In the genomic region with DNA sequence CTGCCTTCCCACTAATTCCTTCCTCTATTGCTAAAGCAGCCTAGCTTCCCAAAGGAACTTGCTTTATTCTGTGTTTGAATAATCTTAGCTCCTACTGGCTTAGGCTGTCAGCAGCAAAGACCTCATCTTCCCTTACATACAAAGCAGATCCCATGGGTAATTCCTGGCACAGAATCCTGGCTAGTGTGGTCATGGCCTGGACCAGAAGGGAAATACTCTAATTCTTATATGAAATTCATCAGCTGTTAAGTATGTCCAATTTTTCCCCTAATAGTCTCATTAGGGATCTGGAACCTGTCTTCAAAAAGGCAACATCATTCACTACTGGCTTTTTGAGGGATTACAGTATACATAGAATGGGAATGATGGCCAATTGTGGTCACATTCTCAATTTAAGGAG, we compare ENCODE assay signal across 22 mouse cellular contexts.
DNase-seq lines count a peak whose midpoint lies in the region; ATAC-seq and TF ChIP-seq lines count a peak whose summit lies in the region.
"Had no signal": no experiment of that assay in that cellular context is flagged by ENCODE, and none has a peak within 500 bp of the region (broad histone marks: within the 10 kb centered on the region; RNA-seq: fewer than 3 reads in every experiment).

No protein-coding gene starts in this region.

- no peak for TF ChIP-seq POLR2A in heart, adult 2 months (IDR thresholded peaks at IDR 0.05; ENCODE audit: insufficient read depth, low read depth, low read length)

- no peaks in the 10 kb centered on the region for H3K27me3 ChIP-seq in embryonic facial prominence, embryonic 14.5 days (replicated peaks; ENCODE audit: control insufficient read depth, insufficient read depth, low read length)
- H3K27me3 ChIP-seq in embryonic facial prominence, embryonic 10.5 days (replicated peaks; ENCODE audit: low read depth, poor library complexity, severe bottlenecking), result no peaks in the 10 kb centered on the region
- no peaks in the 10 kb centered on the region for H3K27me3 ChIP-seq in heart, adult 2 months (ENCODE audit: control insufficient read depth, insufficient read depth, low read length)
- no peaks in the 10 kb centered on the region for H3K27me3 ChIP-seq in lung, embryonic 14.5 days (ENCODE audit: insufficient read depth, low read length)
- H3K27me3 ChIP-seq: forebrain, embryonic 12.5 days; megakaryocyte, embryonic 14.5 days had no signal

- H3K4me1 ChIP-seq in embryonic facial prominence, embryonic 14.5 days (ENCODE audit: control insufficient read depth, insufficient read depth, low read length), result no peaks in the 10 kb centered on the region
- H3K4me1 ChIP-seq in embryonic facial prominence, embryonic 10.5 days, result no peaks in the 10 kb centered on the region
- H3K4me1 ChIP-seq in heart, adult 2 months (ENCODE audit: control insufficient read depth, insufficient read depth, low read length), result no peaks in the 10 kb centered on the region
- H3K4me1 ChIP-seq in lung, embryonic 14.5 days (ENCODE audit: insufficient read depth), result no peaks in the 10 kb centered on the region
- H3K4me1 ChIP-seq: forebrain, embryonic 12.5 days; heart, embryonic 10.5 days; hindbrain, embryonic 10.5 days; megakaryocyte, embryonic 14.5 days had no signal

- H3K4me2 ChIP-seq in embryonic facial prominence, embryonic 14.5 days (ENCODE audit: low read depth, low read length), result no peak overlapping the region
- no peak overlapping the region for H3K4me2 ChIP-seq in lung, embryonic 14.5 days
- H3K4me2 ChIP-seq: forebrain, embryonic 12.5 days had no signal

- TF ChIP-seq EP300 in heart, adult 2 months (IDR thresholded peaks at IDR 0.05; ENCODE audit: insufficient read depth, low read depth, low read length), result no peak

- no peak overlapping the region for H3K4me3 ChIP-seq in embryonic facial prominence, embryonic 14.5 days (ENCODE audit: low read depth, low read length)
- H3K4me3 ChIP-seq in embryonic facial prominence, embryonic 10.5 days, result no peak overlapping the region
- no peak overlapping the region for H3K4me3 ChIP-seq in heart, adult 2 months
- H3K4me3 ChIP-seq in lung, embryonic 14.5 days (ENCODE audit: low read depth, low read length), result no peak overlapping the region
- H3K4me3 ChIP-seq: forebrain, embryonic 12.5 days; heart, embryonic 10.5 days; hindbrain, embryonic 10.5 days; layer of hippocampus, adult 2 months; megakaryocyte, embryonic 14.5 days had no signal

- intact Hi-C loops in heart, adult 2 months (cut with DNase I), result no loop called here

- H3K9ac ChIP-seq in embryonic facial prominence, embryonic 14.5 days (ENCODE audit: low read depth, low read length), result no peak overlapping the region
- no peak overlapping the region for H3K9ac ChIP-seq in heart, adult 2 months (ENCODE audit: low read depth, low read length)
- H3K9ac ChIP-seq in lung, embryonic 14.5 days, result no peak overlapping the region
- H3K9ac ChIP-seq: forebrain, embryonic 12.5 days had no signal

- H3K36me3 ChIP-seq in embryonic facial prominence, embryonic 14.5 days (ENCODE audit: control insufficient read depth, insufficient read depth, low read length), result no peaks in the 10 kb centered on the region
- no peaks in the 10 kb centered on the region for H3K36me3 ChIP-seq in embryonic facial prominence, embryonic 10.5 days (replicated peaks)
- H3K36me3 ChIP-seq in heart, adult 2 months (ENCODE audit: control insufficient read depth, insufficient read depth, low read length), result no peaks in the 10 kb centered on the region
- H3K36me3 ChIP-seq in lung, embryonic 14.5 days (ENCODE audit: insufficient read depth), result no peaks in the 10 kb centered on the region
- H3K36me3 ChIP-seq: forebrain, embryonic 12.5 days; heart, embryonic 10.5 days; hindbrain, embryonic 10.5 days had no signal

- no peak overlapping the region for H3K27ac ChIP-seq in embryonic facial prominence, embryonic 14.5 days (replicated peaks; ENCODE audit: low read depth, low read length)
- H3K27ac ChIP-seq in embryonic facial prominence, embryonic 10.5 days (replicated peaks), result no peak overlapping the region
- no peak overlapping the region for H3K27ac ChIP-seq in heart, adult 2 months
- no peak overlapping the region for H3K27ac ChIP-seq in lung, embryonic 14.5 days (ENCODE audit: low read depth)
- H3K27ac ChIP-seq: forebrain, embryonic 12.5 days; heart, embryonic 10.5 days; hindbrain, embryonic 10.5 days; layer of hippocampus, adult 2 months had no signal

- DNase-seq in embryonic facial prominence, embryonic 14.5 days (ENCODE audit: low spot score), result peak; percentile 76
- no peak for DNase-seq in embryonic facial prominence, embryonic 10.5 days (ENCODE audit: low spot score)
- DNase-seq in heart, postnatal 4 days, result peak; percentile 67
- no peak for DNase-seq in heart, adult 2 months
- peak; percentile 6 for DNase-seq in lung, embryonic 14.5 days
- DNase-seq in lung, postnatal 36 days, result no peak
- DNase-seq in adipocyte (ENCODE audit: low spot score), result peak; percentile 54
- no peak for DNase-seq in right cerebral cortex, postnatal 36 days (ENCODE audit: low spot score in 2 of 2)
- DNase-seq: adrenal gland, adult 2 months; B cell, adult 2 months; cerebellum, postnatal 36 days; kidney, adult 2 months; layer of hippocampus, postnatal 36 days; liver; lung, postnatal 10 days; retina, postnatal 1 day; right cerebral cortex, postnatal 4 days had no signal

- no peak for TF ChIP-seq CTCF in heart, adult 2 months (IDR thresholded peaks at IDR 0.05)
- no peak for TF ChIP-seq CTCF in lung, embryonic 14.5 days (IDR thresholded peaks at IDR 0.05; ENCODE audit: low read depth)

- no peaks in the 10 kb centered on the region for H3K9me3 ChIP-seq in embryonic facial prominence, embryonic 14.5 days (ENCODE audit: control insufficient read depth, low read length)
- H3K9me3 ChIP-seq in embryonic facial prominence, embryonic 10.5 days, result no peaks in the 10 kb centered on the region
- no peaks in the 10 kb centered on the region for H3K9me3 ChIP-seq in lung, embryonic 14.5 days (ENCODE audit: low read depth, low read length)
- H3K9me3 ChIP-seq: forebrain, embryonic 12.5 days; heart, embryonic 10.5 days; hindbrain, embryonic 10.5 days; megakaryocyte, embryonic 14.5 days had no signal

- ATAC-seq in embryonic facial prominence, embryonic 14.5 days (ENCODE audit: low read depth), result 0 out of 2 replicates have a peak, but pooled peaks have one; percentile 37
- no peak for ATAC-seq in lung, embryonic 14.5 days (ENCODE audit: insufficient read depth)

- H3K79me2 ChIP-seq in heart, adult 2 months (replicated peaks; ENCODE audit: control insufficient read depth, insufficient read depth, low read length), result no peaks in the 10 kb centered on the region

Comparison
In these comparisons a context has a peak if more than half of its experiments do, and no peak if none do; other contexts are left out.
1. DNase-seq: peak in embryonic facial prominence, embryonic 14.5 days (single experiment), heart, postnatal 4 days (single experiment), lung, embryonic 14.5 days (single experiment) and adipocyte (single experiment); none in embryonic facial prominence, embryonic 10.5 days (single experiment), heart, adult 2 months (0 of 2), lung, postnatal 36 days (single experiment) and right cerebral cortex, postnatal 36 days (0 of 2).